Mouse (Mus musculus) adrenal gland, postnatal 0 days (tissue): ENCODE results near the gene Rasgef1c. TPM values are rescaled to one million over a fixed set of nuclear protein-coding genes. Genes with fewer than 3 reads are reported as not detected.

Experiments
- microRNA-seq: library from miRNA; unstranded; fragments of <30 nt; microRNA quantifications from one replicate; pipeline ENCODE4, GENCODE M21; 2016; ENCODE audit warnings: borderline replicate concordance; ENCODE audit not compliant: insufficient number of aligned reads
- polyA plus RNA-seq: library from polyadenylated mRNA; unstranded; fragments of >200 nt; fragmentation: Nextera tagmentation; extraction: Ambion mirVana; gene quantifications from 2 replicates; pipeline ENCODE4 v1.2.1, GENCODE M21; 2015

Rasgef1c gene
- 2.8 and 3.5 TPM in 2 replicates for polyA plus RNA-seq

GRCm38 (mm10) chr11:49901659-49902458 lies at the start of gene Rasgef1c:
Gene Rasgef1c, plus strand, starts transcription at chr11:49901835.

GRCm38 (mm10) chr11:50024833-50025720 lies 123.4 kb downstream of the Rasgef1c start, which contains the start of gene Rnf130:
Gene Rnf130, plus strand, starts transcription at chr11:50025346.

Small RNAs within 50 kb of the gene (microRNA-seq; reads per million reads assigned to microRNA genes)
- gene Gm23492 = not detected

Other genes with a start within 250 kb of the Rasgef1c start
- 0.47 and 0.92 TPM in 2 replicates for gene Scgb3a1, start 238.2 kb upstream of the Rasgef1c start, polyA plus RNA-seq
- 22.6 and 30.7 TPM in 2 replicates for gene Cnot6, start 189.1 kb upstream of the Rasgef1c start, polyA plus RNA-seq
- 13.6 and 17.0 TPM in 2 replicates for gene Gfpt2, start 107.7 kb upstream of the Rasgef1c start, polyA plus RNA-seq
- 30.4 and 41.5 TPM in 2 replicates for gene Mapk9, start 55.1 kb upstream of the Rasgef1c start, polyA plus RNA-seq
- gene Rnf130, start 123.5 kb downstream of the Rasgef1c start, polyA plus RNA-seq = 102 and 120 TPM in 2 replicates
- 33.1 and 63.4 TPM in 2 replicates for gene Tbc1d9b, start 229.6 kb downstream of the Rasgef1c start, polyA plus RNA-seq